Comparison of ENCODE assay signal across 8 mouse cellular contexts in genomic region chr19:5460465-5460911, GRCm38 (mm10). TPM values are rescaled to one million over a fixed set of nuclear protein-coding genes. Genes with fewer than 3 reads are reported as not detected.
DNase-seq lines count a peak whose midpoint lies in the region; ATAC-seq and TF ChIP-seq lines count a peak whose summit lies in the region.

TSS of gene Fibp (plus strand) at chr19:5460615.

- H3K9ac ChIP-seq in ES-E14 (ENCODE audit: insufficient read depth, low read depth, low read length, poor library complexity, severe bottlenecking) = peak within 1 kb of the TSS; percentile 94
- peak within 1 kb of the TSS; percentile 87 for H3K9ac ChIP-seq in forebrain, embryonic 16.5 days (replicated peaks; ENCODE audit: low read depth, low read length)
- peak within 1 kb of the TSS; percentile 67 for H3K9ac ChIP-seq in lung, embryonic 15.5 days

- H3K27me3 ChIP-seq in forebrain, embryonic 16.5 days (replicated peaks; ENCODE audit: control insufficient read depth, insufficient read depth, low read length) = peaks cover 2% of the 10 kb centered on the region; the same call in 1 of the 2 replicates
- no peaks in the 10 kb centered on the region for H3K27me3 ChIP-seq in lung, embryonic 15.5 days

- no peaks in the 10 kb centered on the region for H3K9me3 ChIP-seq in ES-E14 (ENCODE audit: control insufficient read depth, insufficient read depth, low read depth, low read length)
- H3K9me3 ChIP-seq in forebrain, embryonic 16.5 days (ENCODE audit: control insufficient read depth, low read length) = no peaks in the 10 kb centered on the region
- no peaks in the 10 kb centered on the region for H3K9me3 ChIP-seq in lung, embryonic 15.5 days

- peak within 1 kb of the TSS; percentile 97 for H3K4me2 ChIP-seq in forebrain, embryonic 16.5 days (ENCODE audit: low read length)
- peak within 1 kb of the TSS; percentile 85 for H3K4me2 ChIP-seq in lung, embryonic 15.5 days

- peaks cover 6 to 11% of the 10 kb centered on the region in 2 experiments; a peak in 2 of 4 replicates for H3K4me1 ChIP-seq in ES-E14 (ENCODE audit: control insufficient read depth in 2 of 2, insufficient read depth in 2 of 2, low read length in 2 of 2, poor library complexity in 1 of 2)
- peaks cover 51% of the 10 kb centered on the region for H3K4me1 ChIP-seq in forebrain, embryonic 16.5 days (replicated peaks; ENCODE audit: control insufficient read depth, insufficient read depth, low read length)
- peaks cover 50% of the 10 kb centered on the region for H3K4me1 ChIP-seq in lung, embryonic 15.5 days

- WGBS in forebrain, embryonic 16.5 days = under 1% methylated on average over 32 of the region's 32 CpGs
- under 1% methylated on average over 32 of the region's 32 CpGs for WGBS in lung, embryonic 15.5 days

- peak within 1 kb of the TSS; percentile 92 to 99 for H3K4me3 ChIP-seq in ES-E14 (ENCODE audit: insufficient read depth in 1 of 2, low read depth in 1 of 2, low read length in 2 of 2, poor library complexity in 1 of 2, severe bottlenecking in 1 of 2)
- H3K4me3 ChIP-seq in forebrain, embryonic 16.5 days (replicated peaks; ENCODE audit: low read length) = peak within 1 kb of the TSS; percentile 95
- H3K4me3 ChIP-seq in layer of hippocampus, adult 2 months = peak within 1 kb of the TSS; percentile 77
- H3K4me3 ChIP-seq in lung, embryonic 15.5 days = peak within 1 kb of the TSS; percentile 65

- peaks cover 19% of the 10 kb centered on the region for H3K36me3 ChIP-seq in ES-E14 (ENCODE audit: control insufficient read depth, insufficient read depth, low read length, poor library complexity, severe bottlenecking)
- H3K36me3 ChIP-seq in forebrain, embryonic 16.5 days (ENCODE audit: control insufficient read depth, insufficient read depth) = peaks cover 2% of the 10 kb centered on the region
- peaks cover 28% of the 10 kb centered on the region for H3K36me3 ChIP-seq in lung, embryonic 15.5 days

- peak; percentile 54 for ATAC-seq in forebrain, embryonic 16.5 days
- peak; percentile 46; the same call in 1 of the 2 replicates for ATAC-seq in lung, embryonic 15.5 days (ENCODE audit: borderline replicate concordance, extremely low read depth, low FRiP score, low TSS enrichment)

- peak; percentile 68 for DNase-seq in ES-E14 (ENCODE audit: low read depth, low spot score)
- peak; percentile 85 for DNase-seq in cerebellum, adult 11-12 months
- peak; percentile 87 to 93 for DNase-seq in heart, postnatal 36 days
- DNase-seq in layer of hippocampus, adult 2 months (ENCODE audit: low spot score in 2 of 2) = peak; percentile 81 to 91
- DNase-seq in ovary, adult 18-20 months (ENCODE audit: low spot score) = peak; percentile 64
- peak; percentile 87 for DNase-seq in thymus, postnatal 0 days (ENCODE audit: low spot score)

- in situ Hi-C loops in ES-E14 (cut with MboI; ENCODE audit: low sequenced_read_pairs in 2 of 2, unreplicated experiment in 2 of 2) = no loop called here

- TF ChIP-seq CTCF in layer of hippocampus, adult 2 months (conservative IDR thresholded peaks at IDR 0.05) = no peak

- intact Hi-C loops in heart, postnatal 36 days (cut with DNase I) = no loop called here

- no peak within 1 kb of the TSS for H3K27ac ChIP-seq in ES-E14 (ENCODE audit: insufficient read depth, low read depth, low read length, poor library complexity, severe bottlenecking)
- peak within 1 kb of the TSS; percentile 80 for H3K27ac ChIP-seq in forebrain, embryonic 16.5 days (ENCODE audit: low read length)
- peak within 1 kb of the TSS; percentile 100 for H3K27ac ChIP-seq in layer of hippocampus, adult 2 months
- H3K27ac ChIP-seq in lung, embryonic 15.5 days = peak within 1 kb of the TSS; percentile 46; the same call in 1 of the 2 replicates

TF ChIP-seq in ES-E14, 5 proteins besides CTCF, POLR2A, EP300 and RAD21:
- TF ChIP-seq CHD2 (IDR thresholded peaks at IDR 0.05; ENCODE audit: low read depth, low read length) (peak; percentile 35; the same call in 1 of the 2 replicates), HCFC1 (IDR thresholded peaks at IDR 0.05; ENCODE audit: borderline replicate concordance, insufficient read depth, low read length) (peak; percentile 76; the same call in 1 of the 2 replicates), ZNF384 (IDR thresholded peaks at IDR 0.05; ENCODE audit: low read depth, low read length) (no peak)
TF ChIP-seq in ES-E14: peak in this region for 2.

RNA-seq across cellular contexts. Expression of gene Fibp, which starts in this region (rescaled TPM):
- total RNA-seq in ES-E14 (2012; rRNA removed) = 52.4 and 62.0 TPM in 2 replicates
- 165 and 185 TPM in 2 replicates for polyA plus RNA-seq in forebrain, embryonic 16.5 days (2015; fragmentation: Nextera tagmentation; extraction: Ambion mirVana)
- 10 to 100 TPM; 50.3 to 50.5 TPM for total RNA-seq in heart, postnatal 36 days (2021)
- 10 to 100 TPM; 87.2 to 89.6 TPM for total RNA-seq in layer of hippocampus, adult 2 months (2021)
- polyA plus RNA-seq in lung, embryonic 15.5 days (2015; fragmentation: Nextera tagmentation; extraction: Ambion mirVana) = 101 and 117 TPM in 2 replicates
- 104 and 112 TPM in 2 replicates for polyA plus RNA-seq in thymus, postnatal 0 days (2015; fragmentation: Nextera tagmentation; extraction: Ambion mirVana)
